Mouse (Mus musculus) cerebellum, postnatal 25 days (tissue): Measurements from ENCODE around the gene Aldh1l2.
A peak's percentile ranks its signal among the peaks of the same experiment; 100 is the strongest.
"Not testable (repeated sequence)": the region's sequence is repeated elsewhere in the genome, so short reads cannot be mapped to it uniquely, and the experiment has no call there.

Experiments used
- DNase-seq, 2 experiments: peaks; one replicate each; pipeline ENCODE4 v3.0.0; 2021; ENCODE audit warnings: mixed read lengths in 2 of 2

Gene Aldh1l2

DNA sequence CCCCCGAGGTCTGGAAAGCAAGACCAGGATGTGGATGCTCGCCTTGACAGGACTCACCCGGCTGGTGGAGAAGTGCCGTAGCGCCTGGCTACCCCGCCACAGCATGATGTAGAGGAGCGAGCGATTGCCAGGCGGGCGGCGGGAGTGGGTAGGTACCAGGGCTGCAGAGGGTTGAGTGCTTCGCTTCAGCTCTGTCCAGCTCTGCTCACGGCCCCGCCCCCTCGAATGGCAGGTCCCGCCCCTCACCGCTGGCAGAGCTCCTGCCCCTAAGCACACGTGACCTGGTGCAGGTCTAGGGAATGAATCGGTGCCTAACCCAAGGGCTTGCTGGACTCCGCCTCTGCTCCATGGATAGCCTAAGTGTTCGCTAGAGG, at the start of gene Aldh1l2:
Gene Aldh1l2 (minus strand): TSS at position 231 of the 374 bp plus-strand sequence.
- DNase-seq: peak; percentile 84 to 91

DNA sequence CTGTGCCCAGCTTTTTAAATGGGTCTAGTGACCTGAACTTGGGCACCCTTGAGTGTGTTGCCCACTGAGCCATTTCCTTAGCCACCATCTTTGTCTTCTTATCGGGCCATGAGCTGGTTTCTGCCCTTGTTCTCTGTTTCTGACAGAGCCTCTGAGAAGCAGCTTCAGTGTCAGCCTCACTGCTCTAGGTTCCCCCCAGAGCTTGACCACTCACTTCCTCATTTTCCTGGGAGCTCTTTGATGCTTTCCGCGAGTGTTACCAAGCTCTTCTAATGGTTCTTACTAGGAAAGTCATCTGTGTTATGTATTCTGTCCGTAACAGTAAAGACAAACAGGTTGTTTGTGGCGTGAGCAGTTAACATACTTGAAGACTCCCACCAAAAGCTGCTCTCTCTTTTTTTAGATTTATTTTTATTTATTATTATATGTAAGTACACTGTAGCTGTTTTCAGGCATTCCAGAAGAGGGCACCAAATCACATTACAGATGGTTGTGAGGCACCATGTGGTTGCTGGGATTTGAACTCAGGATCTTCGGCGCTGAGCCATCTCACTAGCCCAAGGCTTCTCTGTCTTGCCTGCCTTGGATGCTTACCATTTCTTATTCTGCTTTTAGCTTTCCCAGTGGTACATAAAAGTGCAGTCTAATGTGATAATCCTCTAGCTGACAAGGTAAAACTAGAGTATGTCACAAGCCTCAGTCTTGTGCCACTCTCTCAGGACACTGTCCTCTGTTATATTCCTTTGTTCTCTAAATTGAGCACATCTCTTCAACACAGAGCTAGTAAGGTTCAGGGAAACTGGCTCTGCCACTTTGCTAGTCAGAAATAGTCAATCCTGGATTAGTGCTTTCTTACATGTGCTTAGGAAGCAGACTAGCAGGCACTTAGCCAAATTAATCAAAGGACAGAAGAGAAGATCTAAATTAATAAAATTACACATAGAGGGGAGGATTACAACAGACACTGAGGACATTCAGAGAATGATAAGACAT, 31.8 kb upstream of the Aldh1l2 start:
- no peak for DNase-seq

DNA sequence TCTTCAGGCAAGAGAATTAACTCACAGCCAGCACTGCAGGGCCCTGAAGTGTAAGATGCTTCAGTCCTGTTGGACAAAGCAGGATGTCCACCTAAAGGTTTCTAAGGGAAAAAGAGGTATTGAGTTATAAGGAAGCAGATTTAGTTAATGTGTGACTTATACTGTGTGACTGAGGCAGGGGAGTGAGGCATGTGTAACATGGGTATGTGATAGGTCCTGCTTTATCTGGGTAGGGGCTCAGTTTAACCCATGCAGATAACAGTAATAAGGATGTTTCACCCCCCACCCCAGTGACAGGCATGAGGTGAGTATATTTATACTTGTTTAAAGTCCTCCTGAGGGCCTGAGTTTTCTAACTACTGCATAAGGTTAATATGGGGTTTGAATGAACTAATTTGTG, 29.1 kb upstream of the Aldh1l2 start:
- DNase-seq: no peak

DNA sequence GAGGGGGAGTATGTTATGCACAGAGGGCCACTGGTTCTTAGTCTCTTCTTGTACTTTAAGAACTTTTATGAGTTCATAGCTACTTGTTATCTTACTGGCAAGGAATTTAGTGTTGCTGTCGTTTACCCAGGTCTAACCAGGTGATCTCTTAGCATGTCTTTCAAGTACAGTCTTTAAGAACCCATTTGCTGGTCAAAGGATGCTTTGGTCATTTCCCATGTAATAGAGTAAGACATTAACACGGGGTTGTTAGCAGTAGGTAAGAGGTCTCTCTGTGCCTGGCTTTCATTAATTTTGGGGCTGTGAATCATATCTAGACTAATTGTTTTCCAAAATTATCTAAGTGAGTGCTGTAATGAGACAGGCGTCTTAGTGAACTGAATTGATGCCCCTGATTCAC, 11.4 kb upstream of the Aldh1l2 start:
- no peak for DNase-seq

DNA sequence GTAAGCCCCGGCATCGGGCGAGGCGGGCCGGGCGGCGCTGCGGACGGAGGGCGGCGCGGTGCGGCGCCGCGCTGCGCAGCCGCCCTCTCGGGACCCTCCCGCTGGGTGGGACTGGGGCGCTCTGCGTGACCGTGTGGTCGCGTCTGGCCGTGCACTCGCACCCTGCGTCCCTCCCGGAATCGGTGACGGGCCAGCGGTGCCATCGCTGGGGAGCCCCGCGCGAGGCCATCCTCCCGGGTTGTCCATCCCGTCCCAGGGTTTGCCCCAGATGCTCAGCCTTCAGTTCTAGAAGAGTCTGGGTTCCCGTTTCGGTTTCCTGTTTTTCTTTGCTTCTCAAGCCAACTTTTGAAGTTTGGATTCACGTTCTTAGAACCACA, 10.2 kb upstream of the Aldh1l2 start:
- DNase-seq: no peak

DNA sequence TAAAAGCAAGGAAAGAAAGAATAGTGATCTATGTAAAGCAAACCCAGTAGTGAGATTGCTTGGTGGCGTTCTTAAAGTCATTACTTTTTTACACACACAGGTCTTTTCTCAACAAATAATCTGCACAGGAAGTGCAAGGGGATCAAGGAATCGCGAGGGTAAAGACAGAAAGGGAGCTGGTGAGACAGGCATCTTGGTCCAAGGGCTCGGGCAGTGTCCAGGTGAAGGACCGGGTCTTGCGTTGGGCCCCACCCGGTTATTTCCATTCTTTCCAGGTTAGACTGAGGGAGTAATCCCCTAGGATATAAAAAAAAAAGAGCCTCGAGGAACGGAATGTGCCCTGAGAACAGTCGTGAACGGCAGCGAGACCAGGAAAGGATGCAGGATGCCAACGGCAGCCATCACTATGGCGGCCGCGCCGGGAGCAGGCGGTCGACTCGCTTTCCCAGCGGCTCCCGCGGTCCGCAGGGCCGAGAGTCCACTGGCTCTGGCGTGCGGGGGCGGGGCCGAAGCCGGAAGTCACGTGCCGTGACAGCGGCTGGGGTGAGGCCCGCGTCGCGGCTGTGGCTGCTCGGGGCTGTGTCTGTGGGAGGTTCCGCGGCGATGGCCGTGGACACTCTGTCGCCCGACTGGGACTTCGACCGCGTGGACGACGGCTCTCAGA, 9.6 kb upstream of the Aldh1l2 start, which contains the start of gene Washc4:
Gene Washc4 (plus strand): TSS at position 314 of the 664 bp plus-strand sequence.
- peak; percentile 96 to 99 for DNase-seq

DNA sequence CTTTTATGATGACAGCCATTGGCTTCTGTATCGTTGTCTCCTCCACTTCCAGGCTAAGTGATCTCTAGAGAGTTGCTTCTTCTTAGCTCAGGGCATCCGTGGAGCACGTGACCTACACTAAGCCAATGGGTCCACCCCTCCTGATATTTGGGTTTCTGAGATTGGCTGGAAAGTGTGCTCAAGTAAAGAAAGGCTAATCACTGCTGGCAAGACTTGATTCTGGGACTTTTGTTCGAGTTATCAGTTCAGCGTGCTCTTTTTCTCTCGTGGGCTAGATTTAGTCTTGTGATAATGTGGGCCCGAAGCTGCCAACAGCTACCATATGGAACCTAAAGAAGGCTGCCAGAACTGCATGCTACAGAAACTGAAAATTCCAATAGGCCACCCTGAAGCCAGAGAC, 8.3 kb upstream of the Aldh1l2 start:
- DNase-seq: peak; percentile 47 to 51

DNA sequence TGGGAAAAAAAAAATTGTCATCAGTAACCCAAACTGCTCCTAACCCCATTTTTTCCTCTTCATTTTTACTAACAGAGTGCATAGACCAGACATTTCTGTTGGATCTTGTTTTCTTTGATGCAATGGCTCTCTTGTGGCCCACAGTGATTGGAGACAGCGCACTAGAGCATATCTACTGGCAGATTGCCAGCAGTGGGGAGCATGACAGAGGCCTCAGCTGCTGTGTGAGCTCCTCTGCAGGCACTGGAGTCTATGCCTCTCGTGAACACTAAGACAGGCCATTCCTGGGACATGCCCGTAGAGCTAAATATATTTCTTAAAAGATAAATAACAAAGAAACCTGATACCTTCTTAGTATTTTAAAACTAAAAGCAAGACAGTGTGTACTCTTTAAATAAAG, 6.2 kb upstream of the Aldh1l2 start:
- no peak for DNase-seq

DNA sequence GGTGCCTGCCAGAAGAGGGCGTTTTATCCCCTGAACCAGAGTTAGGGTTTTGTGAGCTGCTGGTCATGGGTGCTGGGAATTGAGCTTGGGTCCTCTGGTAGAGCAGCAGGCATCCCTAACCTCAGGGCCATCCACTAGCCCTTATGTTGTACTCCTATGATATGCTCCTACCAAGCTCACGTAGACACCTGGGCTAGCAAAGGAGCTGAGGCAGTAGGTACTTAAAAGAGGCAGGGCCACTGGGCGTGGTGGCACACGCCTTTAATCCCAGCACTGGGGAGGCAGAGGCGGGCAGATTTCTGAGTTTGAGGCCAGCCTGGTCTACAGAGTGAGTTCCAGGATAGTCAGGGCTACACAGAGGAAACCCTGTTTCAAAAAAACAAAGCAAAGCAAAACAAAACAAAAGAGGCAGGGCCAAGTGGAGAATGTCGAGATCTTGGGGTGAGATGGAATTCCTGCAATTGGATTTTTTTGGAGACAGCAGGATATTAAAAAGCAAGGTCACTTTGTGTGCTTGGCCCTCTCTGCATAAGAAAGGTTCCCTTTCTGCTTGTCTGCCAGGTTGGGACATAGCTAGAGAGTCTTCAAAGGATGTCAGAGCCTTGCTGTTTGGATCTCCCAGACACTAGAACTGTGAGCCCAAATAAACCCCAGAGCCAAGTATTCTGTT, 5.5 kb upstream of the Aldh1l2 start:
- DNase-seq: no peak

DNA sequence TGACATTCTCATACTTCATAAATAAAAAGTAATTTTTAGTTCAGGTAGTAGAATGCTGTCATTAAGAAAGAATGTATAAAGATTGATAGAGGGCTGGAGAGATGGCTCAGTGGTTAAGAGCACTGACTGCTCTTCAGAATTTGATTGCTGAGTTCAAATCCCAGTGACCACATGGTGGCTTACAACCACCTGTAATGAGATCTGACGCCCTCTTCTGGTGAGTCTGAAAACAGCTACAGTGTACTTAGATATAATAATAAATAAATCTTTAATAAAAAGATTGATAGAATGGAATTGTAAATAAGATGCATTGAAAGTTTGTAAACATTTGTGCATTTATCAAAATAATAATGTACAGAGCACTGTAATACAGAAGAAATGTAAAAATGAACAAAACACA, 2.5 kb upstream of the Aldh1l2 start:
- no peak for DNase-seq

DNA sequence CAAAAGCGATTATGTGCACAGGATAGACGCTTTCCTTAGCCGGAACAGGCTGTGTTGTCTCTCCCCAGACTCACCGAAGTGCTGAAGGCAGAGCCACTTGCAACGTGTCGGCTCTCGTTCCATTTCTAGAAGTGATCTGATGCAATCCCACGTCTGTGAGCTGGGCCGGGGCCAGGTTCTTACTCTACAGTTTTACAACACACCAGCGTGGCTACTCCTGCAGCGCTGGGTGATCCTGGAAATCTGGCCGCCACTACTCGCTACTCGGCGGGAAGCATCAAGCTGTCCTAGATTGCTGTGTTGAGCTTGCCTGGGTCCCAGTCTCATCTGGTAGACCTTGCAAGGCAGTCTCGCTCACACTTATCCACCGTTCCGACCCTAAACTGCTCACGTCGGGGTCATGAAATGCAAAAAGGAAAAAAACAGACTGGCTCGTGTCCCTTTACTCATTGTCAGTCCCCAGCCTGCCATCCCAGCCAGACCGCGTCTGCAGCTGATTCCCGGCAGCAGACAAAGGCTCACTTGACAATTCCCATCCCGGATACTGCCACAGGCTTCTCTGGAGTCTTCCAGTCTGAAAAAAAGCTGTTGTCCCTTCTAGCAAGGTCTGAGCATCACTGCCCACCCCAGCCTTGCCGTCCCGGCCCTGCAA, 556 bp downstream of the Aldh1l2 start:
- DNase-seq: peak; percentile 62 to 76

DNA sequence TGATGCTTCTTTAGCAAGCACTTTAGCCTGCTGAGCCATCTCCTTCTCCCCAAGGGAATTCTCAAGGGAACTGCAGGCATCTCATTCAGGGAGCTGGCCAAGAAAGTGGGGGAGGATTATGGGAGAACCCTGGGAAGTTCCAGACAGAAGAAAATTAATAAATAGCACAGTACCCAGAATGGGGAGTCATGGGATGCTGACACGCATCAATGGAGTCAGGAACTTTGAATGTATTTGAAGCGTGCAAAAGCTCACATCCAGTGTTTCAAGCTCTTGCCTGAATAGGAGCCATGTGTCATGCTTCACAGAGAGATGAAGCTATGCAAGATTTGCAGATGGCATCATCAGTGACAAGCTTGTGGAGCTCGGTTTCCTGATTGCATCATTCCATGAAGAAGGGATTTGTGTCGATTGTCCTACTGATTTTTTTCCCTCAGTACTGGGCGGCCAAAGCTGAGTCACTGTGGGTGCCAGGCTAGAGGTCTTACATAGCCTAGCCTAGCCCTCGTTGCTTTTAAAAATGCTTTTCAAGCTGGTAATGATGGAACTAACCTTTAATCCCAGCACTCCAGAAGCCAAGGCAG, 3.5 kb downstream of the Aldh1l2 start:
- no peak for DNase-seq

DNA sequence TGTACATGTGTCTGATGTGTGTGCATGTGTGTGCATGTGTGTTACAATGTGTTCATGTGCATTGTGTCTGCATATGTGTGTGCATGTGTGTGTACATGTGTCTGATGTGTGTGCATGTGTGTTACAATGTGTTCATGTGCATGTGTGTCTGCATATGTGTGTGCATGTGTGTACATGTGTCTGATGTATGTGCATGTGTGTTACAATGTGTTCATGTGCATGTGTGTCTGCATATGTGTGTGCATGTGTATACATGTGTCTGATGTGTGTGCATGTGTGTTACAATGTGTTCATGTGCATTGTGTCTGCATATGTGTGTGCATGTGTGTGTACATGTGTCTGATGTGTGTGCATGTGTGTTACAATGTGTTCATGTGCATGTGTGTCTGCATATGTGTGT, 9.7 kb downstream of the Aldh1l2 start:
- DNase-seq: not testable (repeated sequence)

DNA sequence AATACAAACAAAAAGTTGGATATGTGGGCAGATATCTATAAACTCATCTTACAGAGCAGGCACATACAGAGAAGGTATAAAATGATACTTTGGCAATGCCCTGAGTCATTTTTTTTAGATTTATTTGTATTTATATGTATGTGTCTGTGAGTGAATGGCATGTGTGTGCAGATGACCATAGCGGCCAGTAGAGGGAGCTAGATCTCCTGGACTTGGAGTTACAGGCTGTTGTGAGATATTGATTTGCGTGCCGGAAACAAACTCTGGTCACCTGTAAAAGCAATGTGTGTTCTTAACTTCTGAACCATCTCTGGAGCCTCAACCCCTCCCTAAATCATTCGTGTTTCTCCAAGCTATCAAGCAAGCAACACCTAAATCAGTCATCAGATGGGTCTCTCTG, 12.9 kb downstream of the Aldh1l2 start:
- DNase-seq: no peak

DNA sequence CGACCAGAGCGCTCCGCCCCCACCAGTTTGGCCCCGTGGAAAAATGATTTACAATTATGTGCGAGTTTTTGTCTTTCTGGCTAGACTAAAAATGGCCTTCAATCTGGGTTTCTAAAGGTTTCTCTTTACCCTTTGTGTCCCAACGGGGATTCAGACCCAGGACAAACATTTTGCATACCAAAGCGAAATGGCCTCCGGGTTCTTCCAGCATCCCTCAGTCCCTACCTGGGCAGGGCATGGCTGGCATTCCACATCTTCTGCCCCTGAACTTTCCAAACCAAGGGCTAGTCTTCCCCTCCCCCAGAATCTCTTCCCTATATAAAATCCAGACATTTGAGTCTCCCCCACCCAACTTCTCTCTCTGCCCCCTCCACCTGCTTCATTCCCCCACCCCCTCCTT, 20.2 kb downstream of the Aldh1l2 start:
- no peak for DNase-seq

DNA sequence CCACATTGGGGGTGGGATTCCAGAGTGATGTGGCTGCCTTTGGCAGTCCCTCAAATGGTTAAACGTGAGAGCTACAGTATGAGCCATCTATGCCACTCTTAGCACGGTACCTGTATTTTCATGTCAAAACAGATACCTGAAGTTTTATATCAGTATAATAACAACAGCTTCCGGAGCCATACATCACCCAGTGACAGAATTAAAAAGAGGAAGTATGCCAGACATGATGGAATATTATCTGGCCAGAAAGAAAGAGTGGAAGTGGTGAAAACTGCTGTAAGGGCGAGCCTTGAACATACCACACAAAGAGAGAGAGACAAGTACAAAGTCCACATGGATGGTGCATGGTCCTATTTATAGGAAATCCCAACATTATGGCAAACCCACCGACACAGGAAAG, 22.6 kb downstream of the Aldh1l2 start:
- DNase-seq: no peak

DNA sequence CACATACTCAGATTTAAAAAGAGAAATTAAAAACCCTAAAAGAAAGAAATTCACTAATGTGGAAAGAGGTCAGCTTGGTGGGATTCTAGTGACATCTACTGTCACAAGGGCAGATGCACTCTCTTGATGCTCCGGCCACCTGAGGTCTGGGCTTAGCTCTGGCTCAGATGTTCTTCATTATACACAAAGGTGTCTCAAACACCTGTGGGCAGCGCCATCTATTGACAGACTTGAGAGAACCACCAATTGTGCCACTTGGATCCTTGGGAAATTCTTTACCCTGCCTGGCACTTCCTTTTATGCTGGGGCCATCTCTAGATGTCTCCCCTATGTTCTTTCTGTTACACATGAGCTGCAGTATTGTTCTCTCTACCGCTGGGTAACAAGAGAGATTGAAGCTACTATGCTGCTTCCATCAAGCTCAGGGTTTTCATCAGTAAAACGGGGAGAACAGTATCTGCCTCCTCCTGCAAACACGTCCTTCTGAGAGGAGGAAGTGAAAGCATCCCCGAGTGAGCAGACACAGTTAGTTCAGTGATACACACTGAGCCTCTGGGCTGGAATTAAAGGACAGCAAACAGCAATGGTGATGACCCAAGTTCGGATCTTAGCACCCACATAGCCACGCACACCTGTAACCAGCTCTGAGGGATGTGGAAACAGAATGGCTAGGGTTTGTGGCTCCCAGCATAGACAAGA, 24.8 kb downstream of the Aldh1l2 start:
- DNase-seq: peak; percentile 20 to 47

DNA sequence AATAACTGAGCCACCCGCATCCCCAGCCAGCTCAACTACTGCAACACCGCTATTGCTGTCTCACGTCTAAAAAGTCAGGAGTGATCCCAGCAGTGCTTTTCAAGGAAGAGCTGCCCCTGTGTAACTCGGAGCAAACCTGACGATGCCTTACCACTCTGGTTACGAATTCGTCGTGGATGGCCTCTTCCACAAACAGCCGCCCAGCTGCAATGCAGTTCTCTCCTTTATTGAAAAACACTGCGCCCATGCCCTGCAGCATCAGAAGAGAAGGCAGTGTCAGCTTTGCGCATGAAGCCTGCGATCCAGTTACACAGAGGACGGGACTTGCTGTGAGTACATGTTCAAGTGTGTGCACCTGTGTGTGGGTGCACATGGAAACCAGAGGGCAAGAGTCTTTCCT, 36.6 kb downstream of the Aldh1l2 start:
- DNase-seq: no peak

DNA sequence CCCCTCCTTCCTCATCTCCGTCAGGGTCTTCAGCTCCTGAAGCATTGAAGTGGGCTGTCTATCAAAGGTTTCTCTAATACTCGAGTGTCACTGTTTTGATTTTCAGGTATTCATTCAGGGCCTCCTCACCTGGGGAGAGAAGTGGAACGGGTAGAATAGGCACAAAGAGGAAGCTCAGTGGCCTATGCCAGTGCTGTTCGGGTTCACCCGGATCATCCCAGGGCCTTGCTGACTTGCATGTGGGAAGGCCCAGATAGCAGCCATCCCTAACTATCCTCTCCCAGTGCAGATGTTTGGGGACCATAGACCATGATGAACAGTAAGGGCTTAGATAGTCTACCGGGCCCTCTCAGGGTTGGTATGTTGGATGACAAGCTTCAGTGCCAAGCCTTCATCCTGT, 43.4 kb downstream of the Aldh1l2 start:
- no peak for DNase-seq

DNA sequence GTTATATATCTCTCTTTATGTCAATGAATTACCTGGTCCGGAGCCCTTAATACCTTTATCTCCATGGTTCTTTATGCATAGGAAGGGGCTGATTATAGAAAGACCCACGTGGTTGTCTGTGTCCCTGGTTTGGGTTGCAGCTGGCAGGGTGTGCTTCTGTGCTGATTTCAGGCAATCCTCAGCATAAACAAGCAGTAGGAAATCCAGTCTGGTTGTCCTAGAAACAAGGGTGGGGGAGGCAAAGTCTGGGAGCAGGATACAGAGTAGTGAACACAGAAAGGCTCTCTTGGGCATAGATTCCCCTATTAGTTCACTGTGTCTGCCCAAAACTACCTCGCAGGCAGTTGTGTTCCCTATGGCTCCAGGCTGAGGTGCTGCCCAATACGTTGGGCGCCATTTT, 56.7 kb downstream of the Aldh1l2 start:
- DNase-seq: no peak

DNA sequence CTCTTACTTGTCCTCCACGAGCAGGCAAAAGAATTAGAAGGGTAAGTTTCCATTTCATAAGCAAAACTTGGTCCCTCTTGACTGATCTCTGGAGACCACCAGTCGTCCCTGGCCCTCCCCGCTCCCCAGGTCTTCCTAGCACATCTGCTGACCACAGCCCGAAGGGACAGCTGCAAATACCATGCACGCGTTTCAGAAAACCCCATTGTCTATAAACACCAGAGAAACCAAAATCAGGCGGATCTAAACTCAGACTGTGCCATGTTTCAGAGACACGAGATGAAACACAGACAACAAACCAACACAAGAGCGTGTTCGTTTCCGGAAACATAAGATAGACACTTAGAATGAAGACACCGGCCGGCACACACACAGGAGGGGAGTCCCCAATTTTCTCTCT, 58.7 kb downstream of the Aldh1l2 start:
- DNase-seq: no peak

DNA sequence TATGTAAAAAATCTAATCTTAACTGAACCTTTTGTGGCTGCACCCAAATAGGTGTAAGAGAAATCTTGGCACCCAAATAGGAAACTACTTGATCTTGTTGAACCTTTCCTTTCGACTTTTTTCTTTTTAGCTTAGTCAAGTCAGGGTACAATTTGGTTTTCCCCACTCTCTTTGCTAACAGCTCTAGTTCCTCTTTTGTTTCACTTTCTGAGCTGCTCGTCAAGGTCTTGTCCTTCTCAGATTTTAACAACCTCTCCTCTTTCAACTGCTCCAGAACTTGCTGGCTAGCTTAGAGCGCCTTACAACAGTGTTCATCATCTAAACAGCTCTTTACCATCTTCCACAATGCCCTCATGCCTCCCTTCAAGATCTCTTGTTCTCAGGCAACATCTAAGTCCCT, 76.4 kb downstream of the Aldh1l2 start:
- DNase-seq: no peak
